Mouse (Mus musculus) C2C12 (cell line): ENCODE data around the gene Lrrc49.

Source experiments
- CEBPB ChIP-seq: IDR thresholded peaks from one replicate; pipeline ENCODE4 v1.6.1; 2011; ENCODE audit warnings: low read depth, mild to moderate bottlenecking, control low read depth, moderate library complexity
- CTCF ChIP-seq: IDR thresholded peaks from one replicate; pipeline ENCODE4 v1.5.1; 2011; ENCODE audit not compliant: control insufficient read depth, insufficient read depth, insufficient read length
- FOSL1 ChIP-seq: IDR thresholded peaks from one replicate; pipeline ENCODE4 v1.8.0; 2011; ENCODE audit warnings: mild to moderate bottlenecking, low read length; ENCODE audit not compliant: poor library complexity, insufficient read depth, severe bottlenecking
- MYOD1 ChIP-seq: IDR thresholded peaks from one replicate; pipeline ENCODE4 v1.6.1; 2011; ENCODE audit warnings: low read depth; ENCODE audit not compliant: control insufficient read depth, insufficient read length

- TF ChIP-seq CTCF: no peak
- TF ChIP-seq CEBPB: no peak
- no peak for TF ChIP-seq FOSL1
- TF ChIP-seq MYOD1: no peak
Observed at GRCm38 (mm10) chr9:60724968-60725367, 37.0 kb upstream of the Lrrc49 start.
